Mouse (Mus musculus) G1E (cell line): Measurements from ENCODE around the gene Ptpn14. TPM values are rescaled to one million over a fixed set of nuclear protein-coding genes. Genes with fewer than 3 reads are reported as not detected.

Experiments used
- ATAC-seq: 2 replicates; pipeline ENCODE4 v1.8.0; 2016; ENCODE audit warnings: mild to moderate bottlenecking; ENCODE audit not compliant: insufficient number of reproducible peaks, poor library complexity, low FRiP score, severe bottlenecking; ENCODE audit errors: extremely low read depth
- DNase-seq: peaks from one replicate; pipeline ENCODE4 v3.0.0; 2012; ENCODE audit warnings: low spot score
- H3K27me3 ChIP-seq: 2 replicates; pipeline ENCODE4 v1.6.1; 2012; ENCODE audit warnings: mild to moderate bottlenecking, low read length, inconsistent platforms; ENCODE audit not compliant: insufficient read depth
- H3K36me3 ChIP-seq: replicated peaks from 2 replicates; pipeline ENCODE3; 2012; ENCODE audit warnings: mild to moderate bottlenecking, inconsistent platforms
- H3K4me1 ChIP-seq: 2 replicates; pipeline ENCODE4 v1.6.1; 2012; ENCODE audit warnings: low read depth, low read length, inconsistent platforms, mixed read lengths; ENCODE audit not compliant: insufficient read depth
- H3K4me3 ChIP-seq: 2 replicates; pipeline ENCODE4 v1.5.1; 2012; ENCODE audit warnings: low read depth, mild to moderate bottlenecking, inconsistent platforms, low read length, moderate library complexity, mixed read lengths
- H3K9me3 ChIP-seq: replicated peaks from 2 replicates; pipeline ENCODE4 v1.6.1; 2012; ENCODE audit warnings: inconsistent platforms
- CTCF ChIP-seq: IDR thresholded peaks from 2 replicates; pipeline ENCODE4 v1.5.1; 2012; ENCODE audit warnings: low read depth, low read length, inconsistent platforms, mixed read lengths
- GATA1 ChIP-seq: IDR thresholded peaks from 2 replicates; pipeline ENCODE4 v1.6.1; 2012; ENCODE audit warnings: borderline replicate concordance, low read length, inconsistent platforms, mixed read lengths
- GATA2 ChIP-seq: IDR thresholded peaks from 2 replicates; pipeline ENCODE4 v1.6.1; 2012; ENCODE audit warnings: low read depth, low read length, inconsistent platforms, borderline replicate concordance
- POLR2AphosphoS5 ChIP-seq: IDR thresholded peaks from 2 replicates; pipeline ENCODE4 v1.6.1; 2012; ENCODE audit warnings: low read depth, low read length, inconsistent platforms; ENCODE audit not compliant: insufficient replicate concordance
- TAL1 ChIP-seq: conservative IDR thresholded peaks from 2 replicates; pipeline ENCODE4 v1.6.1; 2012; ENCODE audit warnings: low read depth, low read length, inconsistent platforms, mixed read lengths
- polyA plus RNA-seq: library from polyadenylated mRNA; stranded (reverse); fragments of >175 nt; gene quantifications from 2 replicates; pipeline ENCODE4 v1.2.3, GENCODE M21; 2012
- total RNA-seq, 2 experiments: library from RNA; stranded (forward) in 1 of 2; stranded (reverse) in 1 of 2; fragments of 200-1000 nt in 1 of 2; fragments of >200 nt in 1 of 2; fragmentation: Nextera tagmentation in 1 of 2; gene quantifications; 2 replicates each; pipeline ENCODE4 v1.2.3; 2014 to 2017

The Ptpn14 gene
- total and polyA plus RNA-seq, 3 experiments, result 0.11 TPM; not detected in 2

- TF ChIP-seq POLR2AphosphoS5, result no peak
- no peak for TF ChIP-seq CTCF
- TF ChIP-seq TAL1, result no peak
- no peak for TF ChIP-seq GATA2
- no peak for TF ChIP-seq GATA1
- no peak overlapping the region for H3K4me3 ChIP-seq
- H3K4me1 ChIP-seq, result no peaks in the 10 kb centered on the region
- H3K9me3 ChIP-seq, result peaks cover 90% of the 10 kb centered on the region
- no peak for DNase-seq
- no peaks in the 10 kb centered on the region for H3K36me3 ChIP-seq
- no peaks in the 10 kb centered on the region for H3K27me3 ChIP-seq
- ATAC-seq, result no peak
These were observed 139.0 kb downstream of the Ptpn14 start for GRCm38 (mm10) chr1:189867034-189867433.

GRCm38 (mm10) chr1:189867497-189867896, 139.4 kb downstream of the Ptpn14 start:
- H3K27me3 ChIP-seq, result no peaks in the 10 kb centered on the region
- H3K4me3 ChIP-seq, result no peak overlapping the region
- TF ChIP-seq GATA1 (no peak), POLR2AphosphoS5 (no peak), GATA2 (no peak), CTCF (no peak), TAL1 (no peak)
- no peak for DNase-seq
- no peaks in the 10 kb centered on the region for H3K36me3 ChIP-seq
- no peak for ATAC-seq
- H3K9me3 ChIP-seq, result peaks cover 89% of the 10 kb centered on the region
- no peaks in the 10 kb centered on the region for H3K4me1 ChIP-seq

GRCm38 (mm10) chr1:189868036-189868435, 140.0 kb downstream of the Ptpn14 start:
- TF ChIP-seq TAL1, result no peak
- no peak for TF ChIP-seq GATA1
- no peak for TF ChIP-seq POLR2AphosphoS5
- no peak for TF ChIP-seq GATA2
- TF ChIP-seq CTCF, result no peak
- no peak overlapping the region; the same call in 1 of the 2 replicates for H3K4me3 ChIP-seq
- no peaks in the 10 kb centered on the region for H3K27me3 ChIP-seq
- no peaks in the 10 kb centered on the region for H3K4me1 ChIP-seq
- ATAC-seq (no peak), DNase-seq (no peak)
- H3K36me3 ChIP-seq, result no peaks in the 10 kb centered on the region
- peaks cover 89% of the 10 kb centered on the region for H3K9me3 ChIP-seq

GRCm38 (mm10) chr1:189869651-189870270, 141.7 kb downstream of the Ptpn14 start:
- Histone ChIP-seq H3K36me3 (no peaks in the 10 kb centered on the region), H3K4me1 (no peaks in the 10 kb centered on the region), H3K9me3 (peaks cover 91% of the 10 kb centered on the region), H3K27me3 (no peaks in the 10 kb centered on the region), H3K4me3 (no peak overlapping the region)
- no peak for ATAC-seq
- TF ChIP-seq GATA2, result no peak
- TF ChIP-seq POLR2AphosphoS5, result no peak
- no peak for TF ChIP-seq CTCF
- TF ChIP-seq GATA1, result no peak
- TF ChIP-seq TAL1, result no peak
- DNase-seq, result no peak

- no peaks in the 10 kb centered on the region for H3K4me1 ChIP-seq
- ATAC-seq (no peak), DNase-seq (no peak)
- TF ChIP-seq TAL1 (no peak), GATA2 (no peak), POLR2AphosphoS5 (no peak), CTCF (no peak), GATA1 (no peak)
- H3K27me3 ChIP-seq, result no peaks in the 10 kb centered on the region
- peaks cover 91% of the 10 kb centered on the region for H3K9me3 ChIP-seq
- H3K36me3 ChIP-seq, result no peaks in the 10 kb centered on the region
- H3K4me3 ChIP-seq, result no peak overlapping the region
These were observed 142.5 kb downstream of the Ptpn14 start for GRCm38 (mm10) chr1:189870539-189870938.

- TF ChIP-seq GATA1, result no peak
- TF ChIP-seq CTCF, result no peak
- no peak for TF ChIP-seq TAL1
- TF ChIP-seq GATA2, result no peak
- no peak for TF ChIP-seq POLR2AphosphoS5
- no peak overlapping the region for H3K4me3 ChIP-seq
- no peaks in the 10 kb centered on the region for H3K27me3 ChIP-seq
- H3K9me3 ChIP-seq, result peaks cover 88% of the 10 kb centered on the region
- DNase-seq (no peak), ATAC-seq (no peak)
- no peaks in the 10 kb centered on the region for H3K36me3 ChIP-seq
- H3K4me1 ChIP-seq, result no peaks in the 10 kb centered on the region
These were observed 143.6 kb downstream of the Ptpn14 start for GRCm38 (mm10) chr1:189871625-189872024.
